Mouse (Mus musculus) forebrain, embryonic 11.5 days (tissue): ENCODE measurements at regions not wholly inside any gene's neighbourhood (a gene's known extent, or its start where the extent isn't known, plus 50 kb on each side); places are given as distances from the start of the nearest gene placed in this dataset.

Experiments used
- ATAC-seq: fragments of 200-750 bp; cut with Nextera tagmentation; replicated peaks from 2 replicates; pipeline ENCODE4 v1.8.0; 2017; ENCODE audit warnings: moderate TSS enrichment; ENCODE audit not compliant: low FRiP score
- DNase-seq: peaks from one replicate; pipeline ENCODE4 v3.0.0-alpha.2; 2017; ENCODE audit warnings: low spot score
- H3K27ac ChIP-seq: fragments of 300-500 bp; sonication (generic); 2 replicates; pipeline ENCODE4 v1.5.1; 2014; ENCODE audit warnings: low read depth, low read length
- H3K27me3 ChIP-seq: fragments of 300-500 bp; sonication (generic); 2 replicates; pipeline ENCODE4 v1.6.1; 2014; ENCODE audit warnings: mild to moderate bottlenecking, low read length, mixed read lengths; ENCODE audit not compliant: control insufficient read depth, insufficient read depth
- H3K36me3 ChIP-seq: fragments of 300-500 bp; sonication (generic); 2 replicates; pipeline ENCODE4 v1.6.1; 2014; ENCODE audit warnings: mild to moderate bottlenecking, low read length, moderate library complexity, mixed read lengths; ENCODE audit not compliant: control insufficient read depth, insufficient read depth
- H3K4me1 ChIP-seq: fragments of 300-500 bp; sonication (generic); replicated peaks from 2 replicates; pipeline ENCODE4 v1.6.1; 2014; ENCODE audit warnings: low read length, mixed read lengths; ENCODE audit not compliant: control insufficient read depth, insufficient read depth
- H3K4me2 ChIP-seq: fragments of 300-500 bp; sonication (generic); 2 replicates; pipeline ENCODE4 v1.6.1; 2014; ENCODE audit warnings: low read depth, mild to moderate bottlenecking, low read length, moderate library complexity, mixed read lengths; ENCODE audit not compliant: severe bottlenecking
- H3K4me3 ChIP-seq: fragments of 300-500 bp; sonication (generic); 2 replicates; pipeline ENCODE4 v1.5.1; 2014; ENCODE audit warnings: low read depth, low read length
- H3K9ac ChIP-seq: fragments of 300-500 bp; sonication (generic); 2 replicates; pipeline ENCODE4 v1.6.1; 2014; ENCODE audit warnings: low read length
- H3K9me3 ChIP-seq: fragments of 300-500 bp; sonication (generic); 2 replicates; pipeline ENCODE4 v1.6.1; 2016; ENCODE audit warnings: low read length, mixed read lengths; ENCODE audit not compliant: control insufficient read depth
- WGBS: fragments of 180-500 bp; shearing (Covaris S2); extraction: QIAGEN DNeasy Blood & Tissue Kit; methylation state at CpG from one replicate; pipeline ENCODE4 v1.1.7; 2014; 5-methylcytosine and 5-hydroxymethylcytosine counted together

DNA sequence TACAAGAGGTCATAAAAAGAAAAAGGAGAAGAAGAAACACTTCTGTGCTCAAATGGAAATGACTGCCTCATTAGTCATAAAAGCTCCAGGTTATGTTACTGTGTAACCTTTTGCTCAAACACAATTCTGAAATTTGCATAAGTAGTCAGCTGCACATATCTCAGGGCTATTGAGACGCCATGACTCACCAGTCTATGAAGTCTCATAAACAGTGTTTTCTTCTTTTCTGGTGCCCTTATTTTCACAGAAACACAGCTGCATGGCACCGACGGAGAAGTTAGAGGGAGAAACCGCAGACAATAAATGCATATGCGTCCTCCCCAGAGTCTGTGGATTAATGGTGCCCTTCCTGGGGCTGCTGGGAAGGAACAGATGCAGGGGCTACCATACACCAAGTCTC is 193.1 kb upstream of the Prkcq start:
- Histone ChIP-seq H3K36me3 (no peaks in the 10 kb centered on the region), H3K27ac (no peak overlapping the region), H3K9ac (no peak overlapping the region), H3K4me1 (no peaks in the 10 kb centered on the region), H3K27me3 (no peaks in the 10 kb centered on the region), H3K4me3 (no peak overlapping the region), H3K9me3 (no peaks in the 10 kb centered on the region), H3K4me2 (no peak overlapping the region)
- WGBS, result 85% methylated on average over 5 of the region's 5 CpGs
- ATAC-seq (no peak), DNase-seq (no peak)

DNA sequence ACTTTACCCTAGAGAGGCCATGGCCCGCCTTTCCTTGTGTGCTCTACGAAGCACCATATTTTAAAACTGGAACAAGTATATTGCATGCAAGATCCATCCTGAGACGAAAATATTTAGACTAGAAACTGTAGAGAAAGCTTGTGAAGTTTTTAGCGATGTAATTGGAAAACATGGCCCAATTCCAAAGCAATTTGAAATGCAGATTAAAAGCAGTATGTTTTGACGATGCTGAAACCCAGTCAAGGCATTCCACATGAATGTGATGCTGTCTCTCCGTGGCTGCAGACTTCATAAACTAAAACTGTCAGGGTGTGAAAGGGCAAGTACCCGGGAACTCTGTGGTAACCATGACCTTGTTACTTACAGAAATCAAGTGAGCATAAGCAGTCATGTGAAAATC is 185.8 kb upstream of the Prkcq start:
- ATAC-seq (no peak), DNase-seq (no peak)
- Histone ChIP-seq H3K27ac (no peak overlapping the region), H3K9me3 (no peaks in the 10 kb centered on the region), H3K4me2 (no peak overlapping the region), H3K4me1 (no peaks in the 10 kb centered on the region), H3K36me3 (no peaks in the 10 kb centered on the region), H3K9ac (no peak overlapping the region), H3K4me3 (no peak overlapping the region), H3K27me3 (no peaks in the 10 kb centered on the region)
- WGBS, result 79% methylated on average over 7 of the region's 7 CpGs

DNA sequence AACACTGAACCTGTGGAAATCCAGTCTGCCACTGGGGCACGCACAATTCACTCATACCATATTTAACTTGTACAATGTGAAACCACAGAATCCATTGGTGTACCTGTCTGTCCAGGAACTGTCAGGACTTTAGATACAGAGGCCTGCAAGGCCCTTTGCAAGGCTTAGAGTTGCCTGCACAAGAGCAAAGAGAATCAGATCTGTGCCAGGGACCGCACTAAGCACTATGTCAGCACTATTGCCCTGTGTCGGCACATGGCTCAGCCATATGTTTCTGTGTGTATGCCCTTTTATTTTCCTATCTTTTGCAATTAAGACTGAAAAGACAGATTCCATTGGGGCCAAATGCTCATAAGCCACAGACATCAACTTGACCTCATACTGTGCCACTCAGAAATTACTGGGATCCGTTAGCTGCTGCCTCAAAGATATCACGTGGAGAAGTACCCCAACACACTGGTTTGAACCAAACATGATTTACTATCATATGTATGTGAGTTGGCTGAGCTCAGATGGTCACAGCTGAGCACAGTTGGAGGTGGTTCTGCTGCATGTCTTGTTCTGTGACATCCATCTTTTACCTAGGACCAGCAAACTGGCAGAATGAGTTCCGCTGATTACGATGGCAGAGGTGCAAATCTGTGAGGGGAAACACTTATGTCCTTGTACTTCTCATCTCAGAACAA is 181.7 kb upstream of the Prkcq start:
- Histone ChIP-seq H3K27me3 (no peaks in the 10 kb centered on the region), H3K36me3 (no peaks in the 10 kb centered on the region), H3K4me1 (no peaks in the 10 kb centered on the region), H3K4me3 (no peak overlapping the region), H3K27ac (no peak overlapping the region), H3K4me2 (no peak overlapping the region), H3K9ac (no peak overlapping the region), H3K9me3 (no peaks in the 10 kb centered on the region)
- DNase-seq, result no peak
- WGBS, result 93% methylated on average over 7 of the region's 7 CpGs
- no peak for ATAC-seq

DNA sequence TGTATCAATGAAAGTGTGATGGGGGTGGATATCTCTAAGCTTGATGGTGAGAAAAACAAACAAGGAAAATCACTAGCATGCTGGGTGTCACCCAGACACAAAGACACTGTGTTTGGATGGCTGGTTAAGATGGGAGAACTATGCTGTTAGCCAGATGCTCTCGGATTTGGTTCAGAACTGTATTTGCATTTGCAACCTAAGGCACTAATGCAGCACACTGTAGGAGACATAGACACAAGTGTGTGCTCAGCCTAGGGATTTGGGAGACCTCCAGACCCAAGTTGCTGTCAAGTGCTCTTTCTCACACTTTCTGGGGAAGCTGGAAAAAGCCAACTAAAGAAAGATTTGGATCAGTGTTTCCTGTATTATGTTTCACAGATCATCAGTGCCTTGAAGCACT is 173.1 kb upstream of the Prkcq start:
- Histone ChIP-seq H3K9ac (no peak overlapping the region), H3K27me3 (no peaks in the 10 kb centered on the region), H3K36me3 (no peaks in the 10 kb centered on the region), H3K9me3 (no peaks in the 10 kb centered on the region), H3K4me2 (no peak overlapping the region), H3K27ac (no peak overlapping the region), H3K4me1 (no peaks in the 10 kb centered on the region), H3K4me3 (no peak overlapping the region)
- 82% methylated on average over 1 of the region's 1 CpGs for WGBS
- ATAC-seq, result no peak
- no peak for DNase-seq

DNA sequence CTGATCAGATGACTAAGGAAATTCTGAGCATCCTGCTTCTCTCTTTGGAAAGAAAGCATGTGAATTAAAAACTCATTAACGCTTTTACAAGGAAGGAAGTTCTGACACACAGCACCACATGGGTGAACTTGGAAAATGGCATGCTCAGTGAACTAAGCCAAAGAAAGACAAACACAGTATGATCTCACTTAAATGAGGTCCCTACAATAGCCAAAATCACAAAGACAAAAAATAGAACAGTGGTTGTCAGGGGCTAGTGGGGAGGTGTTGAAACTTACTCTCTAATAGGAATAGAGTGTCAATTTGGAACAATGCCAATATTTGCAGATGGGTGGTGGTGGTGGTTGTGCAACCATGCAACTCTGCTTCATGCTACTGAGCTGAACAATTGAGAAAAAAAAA is 172.7 kb upstream of the Prkcq start:
- Histone ChIP-seq H3K27ac (no peak overlapping the region), H3K4me3 (no peak overlapping the region), H3K9ac (no peak overlapping the region), H3K9me3 (no peaks in the 10 kb centered on the region), H3K27me3 (no peaks in the 10 kb centered on the region), H3K4me1 (no peaks in the 10 kb centered on the region), H3K4me2 (no peak overlapping the region), H3K36me3 (no peaks in the 10 kb centered on the region)
- ATAC-seq (no peak), DNase-seq (no peak)
- WGBS, result 73% methylated on average over 1 of the region's 1 CpGs

DNA sequence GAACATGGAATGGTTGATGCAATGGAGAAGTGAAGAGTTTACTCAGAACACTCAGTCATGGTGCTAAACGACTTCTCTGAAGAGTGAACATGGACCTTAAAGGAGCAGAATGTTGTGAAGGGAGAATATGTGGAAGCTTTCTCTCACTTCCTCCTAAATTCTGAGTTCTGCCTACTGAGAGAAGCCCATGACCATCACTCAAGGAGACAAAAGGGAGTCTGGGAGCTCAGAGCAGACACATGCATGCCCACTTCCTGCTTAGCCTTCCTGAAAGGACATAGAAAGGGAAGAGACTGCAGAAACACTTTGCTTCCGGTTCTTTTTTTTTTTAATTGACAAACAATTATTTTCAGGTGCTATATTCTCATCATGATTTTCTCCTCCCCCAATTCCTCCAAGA is 166.1 kb upstream of the Prkcq start:
- Histone ChIP-seq H3K27me3 (no peaks in the 10 kb centered on the region), H3K4me1 (no peaks in the 10 kb centered on the region), H3K36me3 (no peaks in the 10 kb centered on the region), H3K9me3 (no peaks in the 10 kb centered on the region), H3K27ac (no peak overlapping the region), H3K9ac (no peak overlapping the region), H3K4me3 (no peak overlapping the region), H3K4me2 (no peak overlapping the region)
- DNase-seq (no peak), ATAC-seq (no peak)
- WGBS, result 83% methylated on average over 2 of the region's 2 CpGs

DNA sequence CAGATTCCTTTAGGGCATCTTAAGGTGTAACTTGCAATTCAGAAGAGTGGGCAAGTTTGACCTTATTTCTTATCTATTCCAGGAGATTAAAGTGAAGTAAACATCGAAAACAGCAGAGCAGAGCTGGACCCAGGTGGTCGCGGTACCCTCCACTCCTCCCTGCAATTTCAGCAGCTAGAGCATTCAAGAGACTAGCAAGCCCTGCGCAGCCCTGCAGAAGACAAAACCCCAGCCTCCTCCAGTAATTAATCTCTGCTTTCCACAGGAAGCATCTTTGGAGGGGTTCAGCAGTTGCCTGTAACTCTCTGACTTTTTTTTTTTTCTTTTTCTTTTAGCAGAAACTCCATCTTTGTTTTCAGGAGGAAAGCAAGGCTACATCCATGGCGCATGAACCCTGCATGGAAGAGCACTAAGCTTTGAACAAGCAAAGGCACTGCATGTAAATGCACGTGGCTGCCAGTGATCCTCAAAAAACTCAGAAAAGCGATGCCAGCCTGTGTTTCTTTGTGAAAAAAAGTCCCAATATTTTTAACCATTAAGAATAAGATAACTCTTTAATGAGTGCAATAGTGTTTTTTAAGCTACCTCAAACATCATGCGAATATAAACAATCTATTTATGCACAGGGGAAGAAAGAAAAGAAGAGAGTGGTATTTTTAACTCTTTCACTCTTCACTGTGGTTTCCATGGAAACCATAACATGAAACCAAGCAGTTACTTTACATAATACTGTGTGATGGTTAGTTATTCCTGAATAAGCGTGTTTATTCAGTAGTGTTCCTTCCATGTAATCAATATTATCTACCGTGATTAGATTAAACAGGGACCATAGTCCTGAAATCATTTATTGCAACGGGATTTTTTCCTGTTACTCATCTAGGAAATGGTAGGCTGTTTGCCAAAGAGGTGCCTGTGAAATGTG is 160.6 kb upstream of the Prkcq start:
- DNase-seq (no peak), ATAC-seq (no peak)
- Histone ChIP-seq H3K4me1 (no peaks in the 10 kb centered on the region), H3K27me3 (no peaks in the 10 kb centered on the region), H3K9ac (no peak overlapping the region), H3K27ac (no peak overlapping the region), H3K4me3 (no peak overlapping the region), H3K4me2 (no peak overlapping the region), H3K9me3 (no peaks in the 10 kb centered on the region), H3K36me3 (no peaks in the 10 kb centered on the region)
- 59% methylated on average over 11 of the region's 11 CpGs for WGBS

DNA sequence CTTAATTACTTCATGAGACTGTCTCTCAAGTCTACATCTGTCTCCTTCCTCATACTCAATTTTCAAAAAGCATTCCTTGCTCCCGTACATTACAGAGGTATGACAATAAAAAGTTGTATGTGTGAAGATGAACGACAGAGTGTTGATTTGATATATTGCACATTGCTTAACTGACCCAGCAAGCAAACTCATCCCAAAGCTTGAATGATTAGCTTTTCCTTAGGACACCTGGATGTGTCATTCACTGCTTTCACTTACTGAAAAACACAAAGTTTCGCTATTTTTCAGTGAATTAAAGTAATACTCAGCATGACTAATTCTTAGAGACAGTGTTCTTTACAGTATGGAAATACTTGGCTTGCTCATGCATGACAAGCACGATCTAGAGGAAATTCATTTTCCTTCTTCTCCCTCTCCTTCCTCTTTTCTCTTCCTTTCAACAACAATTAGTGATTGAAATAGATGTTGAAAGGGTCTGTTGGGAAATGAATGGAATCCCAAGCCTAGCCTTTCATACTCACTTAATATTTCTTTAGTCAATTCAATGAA is 159.5 kb upstream of the Prkcq start:
- ATAC-seq, result no peak
- Histone ChIP-seq H3K27ac (no peak overlapping the region), H3K4me3 (no peak overlapping the region), H3K4me1 (no peaks in the 10 kb centered on the region), H3K27me3 (no peaks in the 10 kb centered on the region), H3K9ac (no peak overlapping the region), H3K36me3 (no peaks in the 10 kb centered on the region), H3K4me2 (no peak overlapping the region), H3K9me3 (no peaks in the 10 kb centered on the region)
- no peak for DNase-seq
- WGBS, result 86% methylated on average over 4 of the region's 4 CpGs
